Mouse (Mus musculus) bone marrow macrophage, adult 2 months (primary cell): Measurements from ENCODE around the gene Zfp239. TPM values are rescaled to one million over a fixed set of nuclear protein-coding genes. Genes with fewer than 3 reads are reported as not detected.

Experiments used
- H3K27ac ChIP-seq: 2 replicates; pipeline ENCODE4 v1.5.1; 2012; ENCODE audit warnings: low read depth, low read length; ENCODE audit not compliant: insufficient read depth
- H3K4me1 ChIP-seq: 2 replicates; pipeline ENCODE4 v1.6.1; 2012; ENCODE audit warnings: low read length; ENCODE audit not compliant: control insufficient read depth, insufficient read depth
- H3K4me3 ChIP-seq: 2 replicates; pipeline ENCODE4 v1.5.1; 2012; ENCODE audit warnings: mild to moderate bottlenecking, low read length, moderate library complexity; ENCODE audit not compliant: insufficient read depth
- CTCF ChIP-seq: IDR thresholded peaks from 2 replicates; pipeline ENCODE4 v1.5.1; 2012; ENCODE audit warnings: low read depth, mild to moderate bottlenecking, low read length, moderate library complexity
- POLR2A ChIP-seq: IDR thresholded peaks from 2 replicates; pipeline ENCODE4 v1.6.1; 2012; ENCODE audit warnings: mild to moderate bottlenecking, low read depth, low read length, borderline replicate concordance
- polyA plus RNA-seq: library from polyadenylated mRNA; stranded (reverse); fragments of >200 nt; gene quantifications from 2 replicates; pipeline ENCODE4 v1.2.4, GENCODE M21; 2012; ENCODE audit not compliant: missing spikeins, insufficient read depth, insufficient read length

Gene Zfp239
- polyA plus RNA-seq, 1 experiment, result 0.62 TPM

DNA sequence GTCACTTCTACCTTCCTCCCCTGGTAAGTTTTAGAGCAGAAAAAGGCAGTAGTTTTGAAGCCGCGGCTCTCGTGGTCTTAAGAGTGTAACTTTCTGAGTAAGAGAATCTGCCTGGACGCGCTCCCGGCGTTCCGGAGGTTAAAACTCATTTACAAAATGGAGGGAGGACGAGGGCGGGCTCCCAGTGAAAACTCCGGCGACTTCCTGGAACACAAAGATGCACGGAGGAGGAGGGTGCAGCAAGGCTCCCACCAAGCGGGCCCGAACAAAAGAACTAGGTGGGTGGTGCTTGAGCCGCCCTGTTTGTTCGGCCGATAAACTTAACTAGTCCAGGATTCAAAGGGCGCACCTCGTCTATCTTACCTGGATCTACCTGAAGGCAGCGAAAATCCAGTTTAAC, 55.7 kb downstream of the Zfp239 start:
- peak overlapping the region; percentile 100 for H3K27ac ChIP-seq
- peak overlapping the region; percentile 94 for H3K4me3 ChIP-seq
- peaks cover 17% of the 10 kb centered on the region for H3K4me1 ChIP-seq
- no peak for TF ChIP-seq CTCF
- TF ChIP-seq POLR2A, result no peak

DNA sequence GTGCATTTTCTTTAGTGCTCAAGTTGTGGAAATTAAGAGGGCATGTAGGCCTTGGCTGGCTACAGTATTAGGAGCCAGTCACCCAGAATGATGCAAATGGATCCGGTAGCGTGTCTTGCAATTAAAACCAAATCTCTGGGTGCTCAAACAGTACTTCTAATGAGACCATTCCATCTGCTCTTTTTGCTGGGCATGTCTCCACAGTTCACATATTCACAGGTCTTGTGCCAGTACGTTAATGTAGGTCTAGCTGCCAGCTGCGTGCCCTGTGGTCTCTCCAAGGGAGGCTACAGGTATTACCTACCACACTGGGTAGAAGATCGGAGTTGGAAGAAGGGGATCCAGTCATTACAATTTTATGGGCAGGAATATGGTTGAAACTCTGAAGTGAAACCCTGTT, 56.1 kb downstream of the Zfp239 start:
- peak overlapping the region; percentile 100 for H3K27ac ChIP-seq
- no peak for TF ChIP-seq POLR2A
- TF ChIP-seq CTCF, result no peak
- peaks cover 16% of the 10 kb centered on the region for H3K4me1 ChIP-seq
- H3K4me3 ChIP-seq, result peak overlapping the region; percentile 94

DNA sequence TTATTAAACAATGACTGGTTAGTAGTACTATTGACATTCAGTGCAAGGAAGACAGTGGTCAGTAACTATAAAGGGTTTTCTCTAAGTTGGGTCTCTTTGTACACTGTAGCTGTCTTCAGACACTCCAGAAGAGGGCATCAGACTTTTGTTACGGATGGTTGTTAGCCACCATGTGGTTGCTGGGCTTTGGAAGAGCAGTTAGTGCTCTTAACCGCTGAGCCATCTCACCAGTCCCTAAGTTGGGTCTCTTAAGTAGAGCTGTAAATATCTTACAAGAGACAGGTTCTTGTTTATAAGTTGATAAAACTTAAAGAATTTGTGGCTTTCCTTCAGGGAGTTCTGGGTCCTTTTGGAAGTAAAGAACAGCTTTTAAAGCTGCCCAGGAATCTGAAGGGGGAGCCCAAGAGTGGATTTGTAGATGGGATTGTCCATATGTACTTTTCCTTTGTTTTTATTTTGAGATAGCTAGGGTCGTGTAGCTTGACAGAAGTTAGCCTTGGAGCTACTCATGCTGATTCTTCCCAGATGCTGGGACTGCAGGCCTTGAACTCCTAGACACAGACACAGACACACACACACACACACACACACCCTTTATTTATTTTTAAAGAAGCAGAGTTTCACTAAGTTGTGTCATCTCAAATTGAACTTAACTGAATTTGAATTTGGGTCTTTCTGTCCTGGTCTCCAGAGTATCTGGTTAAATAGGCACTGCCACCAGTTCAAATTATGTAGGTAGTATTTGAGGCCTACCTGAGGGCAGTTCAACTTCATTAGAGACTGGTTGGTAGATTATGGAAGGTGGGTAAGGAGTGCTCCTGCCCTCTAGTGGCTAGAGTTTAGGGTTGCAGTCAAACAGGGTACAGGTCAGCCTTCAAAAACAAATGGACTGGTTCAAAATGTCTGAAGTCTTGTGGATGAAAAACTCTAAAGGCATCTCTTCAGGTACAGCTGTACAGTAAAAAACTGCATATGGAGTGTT, 59.0 kb downstream of the Zfp239 start:
- H3K27ac ChIP-seq, result no peak overlapping the region
- no peak overlapping the region for H3K4me3 ChIP-seq
- H3K4me1 ChIP-seq, result peaks cover 3% of the 10 kb centered on the region; the same call in 1 of the 2 replicates
- no peak for TF ChIP-seq POLR2A
- TF ChIP-seq CTCF, result no peak

DNA sequence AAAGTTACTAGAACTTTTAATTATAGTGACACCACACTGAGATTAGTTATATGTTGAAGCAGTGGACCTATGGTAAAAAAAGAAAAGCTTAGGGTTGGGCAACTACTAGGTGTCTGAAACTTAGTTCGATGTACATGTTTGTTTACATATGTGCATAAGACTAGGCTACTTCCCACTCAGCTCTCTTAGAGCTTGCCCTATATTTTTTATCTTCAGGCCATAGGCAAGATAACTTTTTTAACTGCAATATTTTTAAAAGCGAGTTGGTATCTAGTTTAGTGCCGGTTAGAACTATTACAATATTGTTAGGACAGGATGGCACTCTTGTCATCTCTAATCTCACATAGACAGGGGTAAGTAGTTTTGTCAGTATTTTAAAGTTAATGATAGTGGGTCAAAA, 60.1 kb downstream of the Zfp239 start:
- TF ChIP-seq POLR2A, result no peak
- TF ChIP-seq CTCF, result no peak
- Histone ChIP-seq H3K4me1 (peaks cover 2% of the 10 kb centered on the region; the same call in 1 of the 2 replicates), H3K4me3 (no peak overlapping the region), H3K27ac (no peak overlapping the region)

Other genes with a start within 250 kb of the Zfp239 start
- 20.6 and 25.6 TPM in 2 replicates for gene Zfp637, start 20.9 kb upstream of the Zfp239 start, polyA plus RNA-seq
- gene Hnrnpf, start 38.2 kb downstream of the Zfp239 start, polyA plus RNA-seq, result 327 and 355 TPM in 2 replicates
- not detected in 2 replicates for gene Fxyd4, start 75.6 kb downstream of the Zfp239 start, polyA plus RNA-seq
- gene Rasgef1a, start 149.3 kb downstream of the Zfp239 start, polyA plus RNA-seq, result 2.3 and 3.0 TPM in 2 replicates